Mouse (Mus musculus) forebrain, embryonic 16.5 days (tissue): ENCODE data around the gene Ago4. TPM values are rescaled to one million over a fixed set of nuclear protein-coding genes. Genes with fewer than 3 reads are reported as not detected.
A peak's percentile ranks its signal among the peaks of the same experiment; 100 is the strongest.

Experiments
- ATAC-seq: fragments of 200-750 bp; cut with Nextera tagmentation; 2 replicates; pipeline ENCODE4 v1.8.0; 2017; ENCODE audit warnings: mild to moderate bottlenecking, moderate library complexity
- H3K27ac ChIP-seq: fragments of 300-500 bp; sonication (generic); 2 replicates; pipeline ENCODE4 v1.5.1; 2014; ENCODE audit warnings: low read length, control low read depth
- H3K27me3 ChIP-seq: fragments of 300-500 bp; sonication (generic); replicated peaks from 2 replicates; pipeline ENCODE4 v1.6.1; 2014; ENCODE audit warnings: low read length; ENCODE audit not compliant: control insufficient read depth, insufficient read depth
- H3K36me3 ChIP-seq: fragments of 300-500 bp; sonication (generic); 2 replicates; pipeline ENCODE4 v1.6.1; 2014; ENCODE audit not compliant: control insufficient read depth, insufficient read depth
- H3K4me1 ChIP-seq: fragments of 300-500 bp; sonication (generic); replicated peaks from 2 replicates; pipeline ENCODE4 v1.6.1; 2014; ENCODE audit warnings: low read length; ENCODE audit not compliant: control insufficient read depth, insufficient read depth
- H3K4me2 ChIP-seq: fragments of 300-500 bp; sonication (generic); 2 replicates; pipeline ENCODE4 v1.6.1; 2014; ENCODE audit warnings: mild to moderate bottlenecking, low read length, control low read depth
- H3K4me3 ChIP-seq: fragments of 300-500 bp; sonication (generic); replicated peaks from 2 replicates; pipeline ENCODE4 v1.5.1; 2014; ENCODE audit warnings: mild to moderate bottlenecking, low read length, control low read depth
- H3K9ac ChIP-seq: fragments of 300-500 bp; sonication (generic); replicated peaks from 2 replicates; pipeline ENCODE4 v1.6.1; 2014; ENCODE audit warnings: low read depth, low read length, control low read depth
- H3K9me3 ChIP-seq: fragments of 300-500 bp; sonication (generic); 2 replicates; pipeline ENCODE4 v1.6.1; 2016; ENCODE audit warnings: low read length; ENCODE audit not compliant: control insufficient read depth
- WGBS: fragments of 180-500 bp; shearing (Covaris S2); extraction: QIAGEN DNeasy Blood & Tissue Kit; methylation state at CpG from one replicate; pipeline ENCODE4 v1.1.7; 2014; 5-methylcytosine and 5-hydroxymethylcytosine counted together
- polyA plus RNA-seq: library from polyadenylated mRNA; unstranded; fragments of >200 nt; fragmentation: Nextera tagmentation; extraction: Ambion mirVana; gene quantifications from 2 replicates; pipeline ENCODE4 v1.2.1, GENCODE M21; 2015

The Ago4 gene
- 9.0 and 9.3 TPM in 2 replicates for polyA plus RNA-seq

GRCm38 (mm10) chr4:126532827-126533728, at the start of gene Ago4:
Ago4 (minus strand) TSS chr4:126533472.
- peak within 1 kb of the TSS; percentile 97 for H3K4me3 ChIP-seq
- peak within 1 kb of the TSS; percentile 86 for H3K4me2 ChIP-seq
- peaks cover 15% of the 10 kb centered on the region for H3K4me1 ChIP-seq
- H3K27ac ChIP-seq = peak within 1 kb of the TSS; percentile 78
- no peaks in the 10 kb centered on the region for H3K27me3 ChIP-seq
- H3K9ac ChIP-seq = peak within 1 kb of the TSS; percentile 95
- ATAC-seq = peak; percentile 90
- no peaks in the 10 kb centered on the region for H3K9me3 ChIP-seq
- H3K36me3 ChIP-seq = no peaks in the 10 kb centered on the region
- WGBS = under 1% methylated on average over 95 of the region's 120 CpGs

GRCm38 (mm10) chr4:126579077-126579476, 45.8 kb upstream of the Ago4 start:
- H3K4me2 ChIP-seq = no peak overlapping the region
- no peaks in the 10 kb centered on the region for H3K27me3 ChIP-seq
- H3K9ac ChIP-seq = no peak overlapping the region
- H3K9me3 ChIP-seq = no peaks in the 10 kb centered on the region
- no peak for ATAC-seq
- no peak overlapping the region for H3K4me3 ChIP-seq
- 80% methylated on average over 2 of the region's 2 CpGs for WGBS
- H3K4me1 ChIP-seq = no peaks in the 10 kb centered on the region
- H3K36me3 ChIP-seq = peaks cover 11% of the 10 kb centered on the region
- no peak overlapping the region for H3K27ac ChIP-seq

- Histone ChIP-seq H3K4me2 (no peak overlapping the region), H3K27me3 (no peaks in the 10 kb centered on the region), H3K36me3 (peaks cover 14% of the 10 kb centered on the region), H3K27ac (no peak overlapping the region), H3K4me1 (no peaks in the 10 kb centered on the region), H3K4me3 (no peak overlapping the region), H3K9me3 (no peaks in the 10 kb centered on the region), H3K9ac (no peak overlapping the region)
- no peak for ATAC-seq
- 92% methylated on average over 3 of the region's 3 CpGs for WGBS
These were observed 44.6 kb upstream of the Ago4 start for GRCm38 (mm10) chr4:126577920-126578319.

GRCm38 (mm10) chr4:126576281-126576680, 43.0 kb upstream of the Ago4 start:
- ATAC-seq = no peak
- no peak overlapping the region for H3K27ac ChIP-seq
- H3K27me3 ChIP-seq = no peaks in the 10 kb centered on the region
- H3K4me3 ChIP-seq = no peak overlapping the region
- H3K4me1 ChIP-seq = no peaks in the 10 kb centered on the region
- 91% methylated on average over 5 of the region's 5 CpGs for WGBS
- H3K9ac ChIP-seq = no peak overlapping the region
- H3K9me3 ChIP-seq = no peaks in the 10 kb centered on the region
- no peak overlapping the region for H3K4me2 ChIP-seq
- peaks cover 14% of the 10 kb centered on the region for H3K36me3 ChIP-seq

GRCm38 (mm10) chr4:126569783-126570182, 36.5 kb upstream of the Ago4 start:
- Histone ChIP-seq H3K36me3 (peaks cover 7% of the 10 kb centered on the region), H3K27me3 (no peaks in the 10 kb centered on the region), H3K4me3 (no peak overlapping the region), H3K9me3 (no peaks in the 10 kb centered on the region), H3K9ac (no peak overlapping the region), H3K4me2 (no peak overlapping the region), H3K27ac (no peak overlapping the region), H3K4me1 (no peaks in the 10 kb centered on the region)
- 98% methylated on average over 3 of the region's 3 CpGs for WGBS
- no peak for ATAC-seq

GRCm38 (mm10) chr4:126567243-126567642, 34.0 kb upstream of the Ago4 start:
- no peak overlapping the region for H3K4me3 ChIP-seq
- H3K27me3 ChIP-seq = no peaks in the 10 kb centered on the region
- no peak overlapping the region for H3K27ac ChIP-seq
- H3K4me1 ChIP-seq = no peaks in the 10 kb centered on the region
- no peak for ATAC-seq
- H3K9ac ChIP-seq = no peak overlapping the region
- H3K36me3 ChIP-seq = no peaks in the 10 kb centered on the region
- H3K4me2 ChIP-seq = no peak overlapping the region
- WGBS = 94% methylated on average over 4 of the region's 4 CpGs
- no peaks in the 10 kb centered on the region for H3K9me3 ChIP-seq

- H3K27ac ChIP-seq = no peak overlapping the region
- no peak for ATAC-seq
- H3K4me3 ChIP-seq = no peak overlapping the region
- no peaks in the 10 kb centered on the region for H3K4me1 ChIP-seq
- H3K9me3 ChIP-seq = no peaks in the 10 kb centered on the region
- no peaks in the 10 kb centered on the region for H3K27me3 ChIP-seq
- WGBS = 90% methylated on average over 6 of the region's 6 CpGs
- no peaks in the 10 kb centered on the region for H3K36me3 ChIP-seq
- no peak overlapping the region for H3K4me2 ChIP-seq
- H3K9ac ChIP-seq = no peak overlapping the region
These were observed 30.5 kb upstream of the Ago4 start for GRCm38 (mm10) chr4:126563798-126564197.

- peaks cover 9% of the 10 kb centered on the region for H3K4me1 ChIP-seq
- H3K27me3 ChIP-seq = no peaks in the 10 kb centered on the region
- peak within 1 kb of the TSS; percentile 54 for H3K9ac ChIP-seq
- H3K36me3 ChIP-seq = no peaks in the 10 kb centered on the region
- WGBS = under 1% methylated on average over 52 of the region's 54 CpGs
- H3K9me3 ChIP-seq = no peaks in the 10 kb centered on the region
- H3K4me3 ChIP-seq = peak within 1 kb of the TSS; percentile 68
- peak within 1 kb of the TSS; percentile 69 for H3K4me2 ChIP-seq
- H3K27ac ChIP-seq = no peak within 1 kb of the TSS
- ATAC-seq = peak; percentile 99
These were observed 23.8 kb upstream of the Ago4 start, which contains the start of gene Clspn for GRCm38 (mm10) chr4:126556809-126557711. Clspn (plus strand) TSS chr4:126556935.

- 34% methylated on average over 3 of the region's 3 CpGs for whole genome bisulfite sequencing
- no peaks in the 10 kb centered on the region for H3K36me3 ChIP-seq
- H3K4me2 ChIP-seq = no peak overlapping the region
- H3K4me1 ChIP-seq = peaks cover 9% of the 10 kb centered on the region
- H3K9ac ChIP-seq = no peak overlapping the region
- no peak for ATAC-seq
- H3K9me3 ChIP-seq = no peaks in the 10 kb centered on the region
- H3K27me3 ChIP-seq = no peaks in the 10 kb centered on the region
- no peak overlapping the region for H3K27ac ChIP-seq
- no peak overlapping the region for H3K4me3 ChIP-seq
These were observed 21.2 kb upstream of the Ago4 start for GRCm38 (mm10) chr4:126554462-126554861.
